Mouse (Mus musculus): ENCODE data around the gene Ctdnep1.

Ctdnep1 gene

DNA sequence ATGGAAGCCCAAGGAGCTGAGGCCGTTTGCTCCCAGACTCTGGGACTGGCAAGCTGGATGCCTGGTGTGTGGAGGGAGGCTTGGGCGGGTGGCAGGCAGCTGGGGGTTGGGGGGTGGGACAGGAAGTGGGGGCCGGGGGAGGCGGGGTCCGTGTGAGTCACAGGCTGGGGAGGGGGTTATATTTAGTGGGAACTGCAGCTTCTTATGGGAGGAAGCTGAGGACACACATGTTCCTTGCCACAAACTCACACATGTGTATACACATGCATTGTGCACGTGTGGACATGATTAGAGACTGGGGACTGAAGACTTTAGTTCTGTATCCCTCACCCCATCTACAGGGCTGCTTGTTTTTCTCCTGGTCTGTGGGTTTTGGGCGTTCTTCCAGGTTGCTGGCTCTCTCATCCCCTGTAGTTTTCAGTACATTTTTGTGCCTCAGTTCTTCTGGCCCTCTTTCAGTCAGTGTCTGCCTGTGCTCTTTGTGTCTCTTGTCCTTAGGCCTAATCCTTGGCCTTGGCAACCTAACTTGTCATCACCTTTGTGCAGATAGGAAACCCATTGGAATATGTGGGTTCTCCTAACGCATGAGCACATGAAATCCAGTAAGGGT lies 39.2 kb downstream of the Ctdnep1 start:
- Histone ChIP-seq H3K4me1 (replicated peaks; ENCODE audit: low read depth, low read length) (peaks cover 51% of the 10 kb centered on the region), H3K27me3 (ENCODE audit: insufficient read depth, low read length) (peaks cover 34% of the 10 kb centered on the region), H3K9me3 (ENCODE audit: low read length) (no peaks in the 10 kb centered on the region), H3K4me3 (replicated peaks; ENCODE audit: low read length) (peak overlapping the region; percentile 89; the same call in 1 of the 2 replicates), H3K36me3 (ENCODE audit: insufficient read depth, low read length) (no peaks in the 10 kb centered on the region)
- TF ChIP-seq CTCF (conservative IDR thresholded peaks at IDR 0.05; ENCODE audit: low read length) (no peak), POU5F1 (IDR thresholded peaks at IDR 0.05; ENCODE audit: borderline replicate concordance, low read length) (no peak), NANOG (IDR thresholded peaks at IDR 0.05; ENCODE audit: borderline replicate concordance, low read length) (no peak)

DNA sequence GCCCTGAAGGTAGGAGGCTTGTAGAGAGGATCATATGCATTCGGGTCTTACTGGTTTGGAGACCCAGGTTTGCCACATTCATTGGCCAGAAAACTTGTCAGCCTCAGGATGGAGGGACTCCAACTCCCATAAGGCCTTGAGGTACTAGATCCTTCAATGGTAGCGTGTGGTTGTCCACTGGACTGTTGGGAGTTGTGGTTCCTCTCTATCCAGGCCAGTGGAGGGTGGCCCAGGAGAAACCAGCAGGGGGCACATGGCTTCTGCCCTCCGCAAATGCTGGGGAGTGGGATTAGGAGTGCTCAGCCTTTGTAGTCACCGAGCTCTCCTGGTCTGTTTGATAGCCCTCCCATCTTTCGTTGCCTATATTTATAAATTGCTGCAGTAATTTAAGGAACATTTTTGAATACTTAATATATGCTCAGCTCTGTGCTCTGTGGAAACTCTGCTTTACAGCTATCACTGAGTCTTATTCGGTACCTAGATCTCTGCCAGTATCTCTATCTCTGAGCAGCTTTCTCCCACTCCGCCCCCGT lies 39.8 kb downstream of the Ctdnep1 start:
- Histone ChIP-seq H3K9me3 (ENCODE audit: low read length) (no peaks in the 10 kb centered on the region), H3K36me3 (ENCODE audit: insufficient read depth, low read length) (no peaks in the 10 kb centered on the region), H3K4me1 (replicated peaks; ENCODE audit: low read depth, low read length) (peaks cover 51% of the 10 kb centered on the region), H3K27me3 (ENCODE audit: insufficient read depth, low read length) (peaks cover 41% of the 10 kb centered on the region), H3K4me3 (replicated peaks; ENCODE audit: low read length) (peak overlapping the region; percentile 89)
- TF ChIP-seq POU5F1 (IDR thresholded peaks at IDR 0.05; ENCODE audit: borderline replicate concordance, low read length) (no peak), CTCF (conservative IDR thresholded peaks at IDR 0.05; ENCODE audit: low read length) (no peak), NANOG (IDR thresholded peaks at IDR 0.05; ENCODE audit: borderline replicate concordance, low read length) (no peak)

DNA sequence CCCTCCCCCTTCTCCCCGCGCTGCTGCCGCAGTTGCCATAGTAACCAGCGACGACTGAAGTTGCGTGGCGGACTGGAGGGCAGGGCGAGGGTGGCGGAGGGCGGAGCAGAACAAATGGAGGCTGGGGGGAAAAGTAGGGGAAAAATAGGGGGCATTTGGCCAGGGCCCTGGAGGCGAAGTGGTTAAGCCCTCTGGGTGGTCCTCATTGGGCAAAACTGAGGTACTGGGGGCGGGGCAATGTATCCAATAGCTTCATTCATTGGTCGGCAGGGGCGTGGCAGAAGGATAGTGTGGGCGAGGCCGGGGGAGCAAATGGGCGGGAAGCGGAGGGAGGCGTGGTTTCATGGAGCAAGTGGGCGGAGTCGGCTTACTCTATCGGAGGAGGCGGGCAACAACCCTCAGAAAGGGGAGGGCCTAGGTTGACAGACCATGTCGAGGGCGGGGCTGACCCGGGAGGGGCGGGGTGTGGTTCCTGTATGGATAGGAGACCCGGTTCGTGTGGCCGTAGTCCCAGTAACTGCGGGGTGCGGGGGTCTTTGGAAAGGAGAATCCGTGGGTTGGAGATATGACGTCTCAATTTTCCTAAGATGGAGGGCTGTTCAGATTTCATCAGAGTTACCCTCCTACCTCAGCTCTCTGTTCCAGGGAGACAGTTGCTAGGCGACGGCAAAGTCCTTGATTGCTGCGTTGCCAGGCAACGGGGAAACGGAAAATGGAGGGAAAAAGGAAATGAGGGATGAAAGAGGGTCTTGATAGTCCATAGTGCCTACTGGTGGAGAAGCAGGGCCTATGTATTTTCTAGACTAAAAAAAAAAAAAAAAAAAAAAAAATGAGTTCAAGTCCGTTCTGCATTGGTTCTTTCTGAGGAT lies 40.5 kb downstream of the Ctdnep1 start:
- Histone ChIP-seq H3K27me3 (ENCODE audit: insufficient read depth, low read length) (peaks cover 47% of the 10 kb centered on the region), H3K4me3 (replicated peaks; ENCODE audit: low read length) (peak overlapping the region; percentile 89), H3K9me3 (ENCODE audit: low read length) (no peaks in the 10 kb centered on the region), H3K4me1 (replicated peaks; ENCODE audit: low read depth, low read length) (peaks cover 58% of the 10 kb centered on the region), H3K36me3 (ENCODE audit: insufficient read depth, low read length) (no peaks in the 10 kb centered on the region)
- TF ChIP-seq CTCF (conservative IDR thresholded peaks at IDR 0.05; ENCODE audit: low read length): no peak
- TF ChIP-seq NANOG (IDR thresholded peaks at IDR 0.05; ENCODE audit: borderline replicate concordance, low read length): peak; percentile 29; the same call in 1 of the 2 replicates

DNA sequence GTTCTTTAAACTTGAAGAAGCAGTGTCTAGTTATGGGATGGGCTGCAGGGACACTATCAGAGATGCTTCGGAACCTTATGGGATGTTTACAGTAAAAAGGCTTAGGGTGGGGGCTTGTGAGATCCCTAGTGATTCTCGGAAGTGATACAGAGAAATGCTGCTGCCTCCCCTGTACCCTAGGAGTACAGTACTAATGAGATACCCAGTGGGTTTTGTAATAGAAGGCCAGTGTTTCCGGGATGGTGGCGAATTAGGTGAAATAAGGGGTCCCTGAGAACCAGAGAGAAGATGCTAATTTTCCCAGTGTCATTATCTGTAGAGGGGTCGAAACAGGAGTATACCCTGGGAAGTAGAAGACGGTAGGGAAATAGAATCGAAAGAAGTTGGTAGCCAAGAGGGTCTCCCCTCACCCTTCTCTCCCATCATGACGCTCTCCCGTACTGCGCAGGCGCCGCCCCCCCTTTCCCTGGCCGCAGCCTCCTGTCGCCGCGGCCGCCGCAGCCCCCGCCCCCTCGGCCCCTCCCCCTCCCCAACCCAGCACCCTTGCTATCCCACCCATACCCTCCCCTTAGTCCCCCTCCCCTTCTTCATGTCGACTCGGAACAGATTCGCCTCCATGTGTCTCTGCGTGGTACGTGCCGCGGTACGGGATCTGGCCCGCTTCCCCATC lies 42.7 kb downstream of the Ctdnep1 start:
- Histone ChIP-seq H3K4me1 (replicated peaks; ENCODE audit: low read depth, low read length) (peaks cover 67% of the 10 kb centered on the region), H3K36me3 (ENCODE audit: insufficient read depth, low read length) (no peaks in the 10 kb centered on the region), H3K9me3 (ENCODE audit: low read length) (no peaks in the 10 kb centered on the region), H3K4me3 (replicated peaks; ENCODE audit: low read length) (no peak overlapping the region), H3K27me3 (ENCODE audit: insufficient read depth, low read length) (peaks cover 51% of the 10 kb centered on the region)
- TF ChIP-seq CTCF (conservative IDR thresholded peaks at IDR 0.05; ENCODE audit: low read length): no peak
- no peak for TF ChIP-seq NANOG (IDR thresholded peaks at IDR 0.05; ENCODE audit: borderline replicate concordance, low read length)
- no peak for TF ChIP-seq POU5F1 (IDR thresholded peaks at IDR 0.05; ENCODE audit: borderline replicate concordance, low read length)

DNA sequence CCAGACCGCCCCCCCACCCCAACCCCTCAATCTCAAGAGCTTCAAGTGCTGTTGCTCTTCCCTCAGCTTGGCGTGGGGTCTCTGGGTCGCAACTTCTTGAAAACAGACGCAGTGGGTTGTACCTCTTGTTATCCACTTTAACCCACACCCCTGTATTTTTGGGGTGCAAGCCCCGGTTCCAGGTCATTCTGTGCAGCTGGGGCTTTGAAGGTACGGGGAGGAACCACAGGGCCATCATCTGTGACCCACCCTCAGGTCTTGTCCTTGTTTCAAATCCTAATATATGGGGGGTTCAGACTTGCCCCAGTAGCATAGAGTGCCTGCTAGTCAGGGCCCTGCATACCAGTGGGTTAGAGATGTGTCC lies 43.2 kb downstream of the Ctdnep1 start:
- TF ChIP-seq CTCF (conservative IDR thresholded peaks at IDR 0.05; ENCODE audit: low read length) (no peak), POU5F1 (IDR thresholded peaks at IDR 0.05; ENCODE audit: borderline replicate concordance, low read length) (no peak), NANOG (IDR thresholded peaks at IDR 0.05; ENCODE audit: borderline replicate concordance, low read length) (no peak)
- Histone ChIP-seq H3K36me3 (ENCODE audit: insufficient read depth, low read length) (no peaks in the 10 kb centered on the region), H3K4me3 (replicated peaks; ENCODE audit: low read length) (no peak overlapping the region), H3K4me1 (replicated peaks; ENCODE audit: low read depth, low read length) (peaks cover 67% of the 10 kb centered on the region), H3K27me3 (ENCODE audit: insufficient read depth, low read length) (peaks cover 51% of the 10 kb centered on the region), H3K9me3 (ENCODE audit: low read length) (no peaks in the 10 kb centered on the region)

DNA sequence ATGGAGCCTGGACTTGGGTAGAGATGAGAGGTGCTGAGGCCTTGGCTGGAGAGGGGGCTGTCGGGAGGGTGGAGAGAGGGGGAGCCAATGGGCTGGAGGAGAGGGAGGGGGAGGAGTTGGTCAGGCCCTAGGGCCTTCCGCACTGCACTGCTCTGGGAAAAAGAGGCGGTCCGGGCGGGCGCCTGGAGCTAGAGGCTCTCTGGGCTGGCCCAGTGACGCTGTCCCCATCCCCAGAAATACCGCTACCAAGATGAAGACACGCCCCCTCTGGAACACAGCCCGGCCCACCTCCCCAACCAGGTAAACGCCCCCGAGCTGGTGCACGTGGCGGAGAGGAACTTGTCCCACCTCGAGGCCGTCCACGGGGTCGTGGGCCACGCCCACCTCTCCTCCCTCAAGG lies 45.7 kb downstream of the Ctdnep1 start:
- Histone ChIP-seq H3K9me3 (ENCODE audit: low read length) (no peaks in the 10 kb centered on the region), H3K27me3 (ENCODE audit: insufficient read depth, low read length) (peaks cover 51% of the 10 kb centered on the region), H3K4me3 (replicated peaks; ENCODE audit: low read length) (peak overlapping the region; percentile 68), H3K36me3 (ENCODE audit: insufficient read depth, low read length) (peaks cover 8% of the 10 kb centered on the region), H3K4me1 (replicated peaks; ENCODE audit: low read depth, low read length) (peaks cover 73% of the 10 kb centered on the region)
- TF ChIP-seq CTCF (conservative IDR thresholded peaks at IDR 0.05; ENCODE audit: low read length) (no peak), POU5F1 (IDR thresholded peaks at IDR 0.05; ENCODE audit: borderline replicate concordance, low read length) (no peak), NANOG (IDR thresholded peaks at IDR 0.05; ENCODE audit: borderline replicate concordance, low read length) (no peak)

DNA sequence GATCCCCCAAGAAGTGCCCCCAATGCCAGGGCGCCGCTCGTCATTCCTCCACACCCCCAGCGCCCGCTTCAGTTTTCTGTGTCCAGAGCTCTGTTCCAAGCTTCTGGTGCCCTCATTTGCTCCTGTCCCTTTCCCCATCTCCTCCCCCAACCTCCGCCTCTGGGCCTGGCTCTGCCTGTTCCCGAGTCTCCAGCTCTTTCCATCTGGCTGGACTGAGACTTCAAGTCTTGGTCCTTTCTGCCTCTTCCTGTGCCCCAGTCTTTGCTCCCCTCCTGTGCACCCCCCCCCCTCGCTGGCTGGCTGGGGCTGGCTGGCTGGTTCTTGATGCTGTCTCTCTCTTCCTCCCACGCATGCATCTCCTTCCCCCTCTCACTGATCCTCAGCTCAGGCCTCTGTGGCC lies 46.4 kb downstream of the Ctdnep1 start:
- H3K36me3 ChIP-seq (ENCODE audit: insufficient read depth, low read length): peaks cover 14% of the 10 kb centered on the region
- H3K9me3 ChIP-seq (ENCODE audit: low read length): no peaks in the 10 kb centered on the region
- TF ChIP-seq NANOG (IDR thresholded peaks at IDR 0.05; ENCODE audit: borderline replicate concordance, low read length) (no peak), CTCF (conservative IDR thresholded peaks at IDR 0.05; ENCODE audit: low read length) (no peak), POU5F1 (IDR thresholded peaks at IDR 0.05; ENCODE audit: borderline replicate concordance, low read length) (no peak)
- H3K27me3 ChIP-seq (ENCODE audit: insufficient read depth, low read length): peaks cover 46% of the 10 kb centered on the region
- H3K4me1 ChIP-seq (replicated peaks; ENCODE audit: low read depth, low read length): peaks cover 73% of the 10 kb centered on the region
- peak overlapping the region; percentile 68 for H3K4me3 ChIP-seq (replicated peaks; ENCODE audit: low read length)
